Mouse (Mus musculus): ENCODE results near the gene Cit.

Cit gene

GRCm38 (mm10) chr5:116052826-116053225, 207.7 kb downstream of the Cit start:
- in situ Hi-C loops (cut with MboI; ENCODE audit: low pct_unique_long_range_greater_than_20kb in 1 of 2, low sequenced_read_pairs in 2 of 2, unreplicated experiment in 1 of 2), result no loop called here

Measured in mouse embryonic stem cell (cell line).